Mouse (Mus musculus): ENCODE data around the gene Sel1l3. TPM values are rescaled to one million over a fixed set of nuclear protein-coding genes. Genes with fewer than 3 reads are reported as not detected.

The Sel1l3 gene
- polyA plus RNA-seq (2014; fragmentation: Illumina TruSeq; extraction: RNeasy Lipid Tissue Mini Kit (QIAGEN cat#74804); ENCODE audit: low read depth, low replicate concordance) = 0.68 TPM

GRCm38 (mm10) chr5:53213711-53214352 lies at the start of gene Sel1l3:
Sel1l3 (minus strand) TSS chr5:53213927.

Other genes starting within 250 kb of the Sel1l3 start
- gene Slc34a2, start 175.8 kb downstream of the Sel1l3 start, polyA plus RNA-seq (2014; fragmentation: Illumina TruSeq; extraction: RNeasy Lipid Tissue Mini Kit (QIAGEN cat#74804); ENCODE audit: low read depth, low replicate concordance) = not detected
- gene Smim20, start 53.2 kb upstream of the Sel1l3 start, polyA plus RNA-seq (2014; fragmentation: Illumina TruSeq; extraction: RNeasy Lipid Tissue Mini Kit (QIAGEN cat#74804); ENCODE audit: low read depth, low replicate concordance) = 175 TPM